In genomic region chr1:80162943-80163342, GRCm38 (mm10) we compare ENCODE assay signal across 18 mouse cellular contexts. TPM values are rescaled to one million over a fixed set of nuclear protein-coding genes. Genes with fewer than 3 reads are reported as not detected.
"Had no signal": no experiment of that assay in that cellular context is flagged by ENCODE, and none has a peak within 500 bp of the region (broad histone marks: within the 10 kb centered on the region; RNA-seq: fewer than 3 reads in every experiment).

No protein-coding gene starts in this region.

- H3K4me2 ChIP-seq: neural tube, embryonic 12.5 days; neural tube, embryonic 13.5 days; neural tube, embryonic 15.5 days; stomach, embryonic 15.5 days had no signal

- H3K27me3 ChIP-seq: neural tube, embryonic 12.5 days; neural tube, embryonic 13.5 days; neural tube, embryonic 15.5 days; stomach, embryonic 15.5 days had no signal

- H3K36me3 ChIP-seq: neural tube, embryonic 12.5 days; neural tube, embryonic 13.5 days; neural tube, embryonic 15.5 days; stomach, embryonic 15.5 days had no signal

- DNase-seq: retina, postnatal 1 day; right cerebral cortex, adult 18-20 months; right cerebral cortex, postnatal 14 days; right cerebral cortex, postnatal 25 days; right cerebral cortex, postnatal 4 days; spleen, adult 18-20 months; thymus, adult 18-20 months; thymus, adult 2 months; thymus, postnatal 14 days; thymus, postnatal 25 days; thymus, postnatal 36 days; thymus, postnatal 4 days had no signal

- H3K4me3 ChIP-seq: neural tube, embryonic 12.5 days; neural tube, embryonic 13.5 days; neural tube, embryonic 15.5 days; stomach, embryonic 15.5 days had no signal

- H3K27ac ChIP-seq: neural tube, embryonic 12.5 days; neural tube, embryonic 13.5 days; neural tube, embryonic 15.5 days; stomach, embryonic 15.5 days; stomach, postnatal 0 days had no signal

- H3K4me1 ChIP-seq: neural tube, embryonic 12.5 days; neural tube, embryonic 13.5 days; neural tube, embryonic 15.5 days; stomach, embryonic 15.5 days had no signal

- H3K9ac ChIP-seq: neural tube, embryonic 12.5 days; neural tube, embryonic 13.5 days; neural tube, embryonic 15.5 days; stomach, embryonic 15.5 days had no signal

- H3K9me3 ChIP-seq: neural tube, embryonic 12.5 days; neural tube, embryonic 13.5 days; neural tube, embryonic 15.5 days; stomach, embryonic 15.5 days had no signal

RNA-seq across cellular contexts. Expression of gene Fam124b, which starts 55.3 kb away (rescaled TPM):
- polyA plus RNA-seq: small intestine, adult 2 months had no signal
